Mouse (Mus musculus) midbrain, embryonic 10.5 days (tissue): ENCODE data around the gene C130050O18Rik. TPM values are rescaled to one million over a fixed set of nuclear protein-coding genes. Genes with fewer than 3 reads are reported as not detected.
A peak's percentile ranks its signal among the peaks of the same experiment; 100 is the strongest.

Experiments used
- DNase-seq: peaks from one replicate; pipeline ENCODE4 v3.0.0-alpha.2; 2017; ENCODE audit warnings: low spot score
- H3K27ac ChIP-seq: fragments of 300-500 bp; sonication (generic); replicated peaks from 2 replicates; pipeline ENCODE4 v1.5.1; 2016; ENCODE audit warnings: mild to moderate bottlenecking
- H3K27me3 ChIP-seq: fragments of 300-500 bp; sonication (generic); 2 replicates; pipeline ENCODE4 v1.6.1; 2016; ENCODE audit warnings: low read depth, mild to moderate bottlenecking; ENCODE audit not compliant: poor library complexity, severe bottlenecking
- H3K36me3 ChIP-seq: fragments of 300-500 bp; sonication (generic); 2 replicates; pipeline ENCODE4 v1.6.1; 2016; ENCODE audit warnings: mild to moderate bottlenecking, moderate library complexity
- H3K4me1 ChIP-seq: fragments of 300-500 bp; sonication (generic); 2 replicates; pipeline ENCODE4 v1.6.1; 2016
- H3K4me3 ChIP-seq: fragments of 300-500 bp; sonication (generic); 2 replicates; pipeline ENCODE4 v1.5.1; 2016; ENCODE audit warnings: mild to moderate bottlenecking, moderate library complexity
- H3K9me3 ChIP-seq: fragments of 300-500 bp; sonication (generic); replicated peaks from 2 replicates; pipeline ENCODE4 v1.6.1; 2016; ENCODE audit warnings: mild to moderate bottlenecking
- WGBS: fragments of 180-500 bp; shearing (Covaris S2); methylation state at CpG from one replicate; pipeline ENCODE4 v1.1.7; 2016; 5-methylcytosine and 5-hydroxymethylcytosine counted together
- polyA plus RNA-seq: library from polyadenylated mRNA; unstranded; fragments of >200 nt; fragmentation: Nextera tagmentation; extraction: Ambion mirVana; gene quantifications from 2 replicates; pipeline ENCODE4 v1.2.1, GENCODE M21; 2016

The C130050O18Rik gene
- polyA plus RNA-seq, 1 experiment from 2014 or later: 0.32 TPM

- no peak for DNase-seq
- peaks cover 25% of the 10 kb centered on the region for H3K4me1 ChIP-seq
- H3K9me3 ChIP-seq: no peaks in the 10 kb centered on the region
- H3K4me3 ChIP-seq: no peak overlapping the region
- peaks cover 8% of the 10 kb centered on the region; the same call in 1 of the 2 replicates for H3K36me3 ChIP-seq
- WGBS: 94% methylated on average over 11 of the region's 11 CpGs
- no peaks in the 10 kb centered on the region for H3K27me3 ChIP-seq
- H3K27ac ChIP-seq: peak overlapping the region; percentile 39; the same call in 1 of the 2 replicates
These were observed 36.0 kb downstream of the C130050O18Rik start for GRCm38 (mm10) chr5:139440926-139441725.

GRCm38 (mm10) chr5:139441726-139442018 is 36.6 kb downstream of the C130050O18Rik start:
- peaks cover 26% of the 10 kb centered on the region for H3K4me1 ChIP-seq
- no peak overlapping the region for H3K27ac ChIP-seq
- no peaks in the 10 kb centered on the region for H3K9me3 ChIP-seq
- H3K27me3 ChIP-seq: no peaks in the 10 kb centered on the region
- H3K36me3 ChIP-seq: peaks cover 2% of the 10 kb centered on the region; the same call in 1 of the 2 replicates
- WGBS: 93% methylated on average over 2 of the region's 2 CpGs
- no peak for DNase-seq
- H3K4me3 ChIP-seq: no peak overlapping the region

GRCm38 (mm10) chr5:139442428-139442827 is 37.3 kb downstream of the C130050O18Rik start:
- Histone ChIP-seq H3K27me3 (no peaks in the 10 kb centered on the region), H3K36me3 (no peaks in the 10 kb centered on the region), H3K4me3 (no peak overlapping the region), H3K4me1 (peaks cover 26% of the 10 kb centered on the region), H3K9me3 (no peaks in the 10 kb centered on the region), H3K27ac (peak overlapping the region; percentile 67; the same call in 1 of the 2 replicates)
- DNase-seq: no peak
- 84% methylated on average over 12 of the region's 12 CpGs for WGBS

GRCm38 (mm10) chr5:139442962-139443361 is 37.9 kb downstream of the C130050O18Rik start:
- no peak for DNase-seq
- 82% methylated on average over 4 of the region's 4 CpGs for WGBS
- Histone ChIP-seq H3K27ac (peak overlapping the region; percentile 67; the same call in 1 of the 2 replicates), H3K4me1 (peaks cover 26% of the 10 kb centered on the region), H3K27me3 (no peaks in the 10 kb centered on the region), H3K4me3 (no peak overlapping the region), H3K36me3 (no peaks in the 10 kb centered on the region), H3K9me3 (no peaks in the 10 kb centered on the region)

- no peak for DNase-seq
- 89% methylated on average over 8 of the region's 8 CpGs for WGBS
- Histone ChIP-seq H3K36me3 (no peaks in the 10 kb centered on the region), H3K4me3 (no peak overlapping the region), H3K4me1 (peaks cover 36% of the 10 kb centered on the region), H3K27me3 (no peaks in the 10 kb centered on the region), H3K27ac (no peak overlapping the region), H3K9me3 (no peaks in the 10 kb centered on the region)
These were observed 40.2 kb downstream of the C130050O18Rik start for GRCm38 (mm10) chr5:139445258-139445657.

- no peak overlapping the region for H3K27ac ChIP-seq
- peaks cover 29% of the 10 kb centered on the region for H3K4me1 ChIP-seq
- H3K4me3 ChIP-seq: no peak overlapping the region
- 83% methylated on average over 6 of the region's 6 CpGs for WGBS
- H3K27me3 ChIP-seq: no peaks in the 10 kb centered on the region
- H3K9me3 ChIP-seq: no peaks in the 10 kb centered on the region
- DNase-seq: no peak
- H3K36me3 ChIP-seq: peaks cover 16% of the 10 kb centered on the region
These were observed 42.9 kb downstream of the C130050O18Rik start for GRCm38 (mm10) chr5:139448025-139448424.

- no peaks in the 10 kb centered on the region for H3K27me3 ChIP-seq
- peaks cover 29% of the 10 kb centered on the region for H3K36me3 ChIP-seq
- 81% methylated on average over 5 of the region's 5 CpGs for WGBS
- DNase-seq: no peak
- no peaks in the 10 kb centered on the region for H3K9me3 ChIP-seq
- H3K4me1 ChIP-seq: peaks cover 25% of the 10 kb centered on the region
- peak overlapping the region; percentile 35; the same call in 1 of the 2 replicates for H3K27ac ChIP-seq
- H3K4me3 ChIP-seq: no peak overlapping the region
These were observed 44.2 kb downstream of the C130050O18Rik start for GRCm38 (mm10) chr5:139449161-139449791.

- 48% methylated on average over 4 of the region's 4 CpGs for WGBS
- H3K27ac ChIP-seq: peak overlapping the region; percentile 35
- H3K4me1 ChIP-seq: peaks cover 22% of the 10 kb centered on the region
- peaks cover 35% of the 10 kb centered on the region for H3K36me3 ChIP-seq
- DNase-seq: peak; percentile 24
- H3K9me3 ChIP-seq: no peaks in the 10 kb centered on the region
- H3K4me3 ChIP-seq: no peak overlapping the region
- H3K27me3 ChIP-seq: no peaks in the 10 kb centered on the region
These were observed 44.8 kb downstream of the C130050O18Rik start for GRCm38 (mm10) chr5:139449926-139450325.

GRCm38 (mm10) chr5:139453031-139453430 is 48.0 kb downstream of the C130050O18Rik start:
- Histone ChIP-seq H3K27ac (no peak overlapping the region), H3K4me3 (no peak overlapping the region), H3K27me3 (no peaks in the 10 kb centered on the region), H3K4me1 (peaks cover 13% of the 10 kb centered on the region), H3K36me3 (peaks cover 52% of the 10 kb centered on the region), H3K9me3 (no peaks in the 10 kb centered on the region)
- DNase-seq: no peak
- 93% methylated on average over 10 of the region's 10 CpGs for whole genome bisulfite sequencing

- H3K27me3 ChIP-seq: no peaks in the 10 kb centered on the region
- H3K27ac ChIP-seq: no peak overlapping the region
These were observed 50.1 kb downstream of the C130050O18Rik start for GRCm38 (mm10) chr5:139455166-139455565.

GRCm38 (mm10) chr5:139457241-139457640 is 52.2 kb downstream of the C130050O18Rik start:
- WGBS: 87% methylated on average over 8 of the region's 8 CpGs
- no peaks in the 10 kb centered on the region for H3K9me3 ChIP-seq

More at GRCm38 (mm10) chr5:139455166-139455565, 50.1 kb downstream of the C130050O18Rik start:
- Histone ChIP-seq H3K9me3 (no peaks in the 10 kb centered on the region), H3K36me3 (peaks cover 57% of the 10 kb centered on the region), H3K4me1 (peaks cover 15% of the 10 kb centered on the region), H3K4me3 (no peak overlapping the region)
- 93% methylated on average over 12 of the region's 12 CpGs for WGBS
- DNase-seq: no peak

GRCm38 (mm10) chr5:139459938-139460337 is 54.9 kb downstream of the C130050O18Rik start:
- Histone ChIP-seq H3K4me1 (peaks cover 21% of the 10 kb centered on the region), H3K9me3 (no peaks in the 10 kb centered on the region), H3K36me3 (peaks cover 21% of the 10 kb centered on the region), H3K27ac (peak overlapping the region; percentile 79), H3K4me3 (peak overlapping the region; percentile 74), H3K27me3 (no peaks in the 10 kb centered on the region)
- 14% methylated on average over 10 of the region's 10 CpGs for WGBS
- no peak for DNase-seq

More at GRCm38 (mm10) chr5:139457241-139457640, 52.2 kb downstream of the C130050O18Rik start:
- DNase-seq: no peak
- H3K4me1 ChIP-seq: peaks cover 21% of the 10 kb centered on the region
- no peaks in the 10 kb centered on the region for H3K27me3 ChIP-seq
- peaks cover 48% of the 10 kb centered on the region for H3K36me3 ChIP-seq
- H3K4me3 ChIP-seq: no peak overlapping the region
- no peak overlapping the region for H3K27ac ChIP-seq
